Comparison of ENCODE assay signal across 8 mouse cellular contexts in genomic region chr4:62519849-62520233, GRCm38 (mm10). TPM values are rescaled to one million over a fixed set of nuclear protein-coding genes. Genes with fewer than 3 reads are reported as not detected.
DNase-seq lines count a peak whose midpoint lies in the region; ATAC-seq and TF ChIP-seq lines count a peak whose summit lies in the region.

Gene Alad (minus strand): TSS chr4:62519918.

- H3K4me3 ChIP-seq in hindbrain, embryonic 15.5 days = peak within 1 kb of the TSS; percentile 73
- H3K4me3 ChIP-seq in left cerebral cortex, adult 2 months = peak within 1 kb of the TSS; percentile 56

- H3K27me3 ChIP-seq in hindbrain, embryonic 15.5 days = no peaks in the 10 kb centered on the region

- H3K4me1 ChIP-seq in hindbrain, embryonic 15.5 days (replicated peaks) = peaks cover 32% of the 10 kb centered on the region

- H3K36me3 ChIP-seq in hindbrain, embryonic 15.5 days = no peaks in the 10 kb centered on the region

- peak within 1 kb of the TSS; percentile 82 for H3K27ac ChIP-seq in hindbrain, embryonic 15.5 days (replicated peaks)
- peak within 1 kb of the TSS; percentile 88 for H3K27ac ChIP-seq in left cerebral cortex, adult 2 months

- no peak; the same call in 1 of the 2 replicates for TF ChIP-seq CTCF in left cerebral cortex, adult 2 months (IDR thresholded peaks at IDR 0.05)

- H3K4me2 ChIP-seq in hindbrain, embryonic 15.5 days = peak within 1 kb of the TSS; percentile 62

- intact Hi-C loops in left cerebral cortex, adult 2 months (cut with DNase I) = loop anchor here (5.0 kb wide), 2 partner anchors 63 to 113 kb away; partner anchors contain the start of genes Cdc26 and Prpf4

- H3K9ac ChIP-seq in hindbrain, embryonic 15.5 days = peak within 1 kb of the TSS; percentile 70

- peak; percentile 51 to 70 for DNase-seq in cerebellum, postnatal 4 days (ENCODE audit: low spot score in 2 of 2)
- peak; percentile 86 for DNase-seq in gastrocnemius, adult 18-20 months (ENCODE audit: low spot score)
- DNase-seq in left cerebral cortex, adult 2 months (ENCODE audit: extremely low spot score in 1 of 2, low spot score in 2 of 2) = peak; percentile 81 to 82
- peak; percentile 85 for DNase-seq in right cerebral cortex, adult 18-20 months
- peak; percentile 90 for DNase-seq in urinary bladder, adult 2 months (ENCODE audit: low spot score)

- H3K9me3 ChIP-seq in hindbrain, embryonic 15.5 days = no peaks in the 10 kb centered on the region

- 0% methylated on average over 34 of the region's 37 CpGs for WGBS in hindbrain, embryonic 15.5 days

- peak; percentile 71 for ATAC-seq in activated CD4-positive, CD25-positive, alpha-beta regulatory T cell, adult 4 months
- peak; percentile 88 for ATAC-seq in hindbrain, embryonic 15.5 days (ENCODE audit: low FRiP score, low read depth)
- peak; percentile 82 for ATAC-seq in megakaryocyte, adult 5-6 weeks (ENCODE audit: poor library complexity, severe bottlenecking)

RNA-seq across cellular contexts. Expression of gene Alad, which starts in this region (rescaled TPM):
- 10 to 100 TPM; 68.8 to 82.3 TPM for polyA plus RNA-seq in activated CD4-positive, CD25-positive, alpha-beta regulatory T cell, adult 4 months (2017; shearing (Covaris generic))
- 10 to 100 TPM; 29.5 to 32.4 TPM for total RNA-seq in gastrocnemius, adult 18-20 months (2021)
- 68.7 and 75.0 TPM in 2 replicates for polyA plus RNA-seq in hindbrain, embryonic 15.5 days (2015; fragmentation: Nextera tagmentation; extraction: Ambion mirVana)
- 10 to 100 TPM; 32.1 to 34.0 TPM for total RNA-seq in left cerebral cortex, adult 2 months (2021)
- total RNA-seq in megakaryocyte, adult 5-6 weeks (2015) = 12.5 and 16.9 TPM in 2 replicates
- 5.1 and 9.2 TPM in 2 replicates for total RNA-seq in megakaryocyte, adult 5-6 weeks (2017)
- 32.0 and 34.9 TPM in 2 replicates for polyA plus RNA-seq in urinary bladder, adult 2 months (2012; rRNA removed)

Comparison
In these comparisons a context has a peak if more than half of its experiments do, and no peak if none do; other contexts are left out.
1. Peak in every context shown above with its lines: DNase-seq, ATAC-seq, H3K4me3 ChIP-seq and H3K27ac ChIP-seq.